Comparison of ENCODE assay signal across 27 mouse cellular contexts in the genomic region with DNA sequence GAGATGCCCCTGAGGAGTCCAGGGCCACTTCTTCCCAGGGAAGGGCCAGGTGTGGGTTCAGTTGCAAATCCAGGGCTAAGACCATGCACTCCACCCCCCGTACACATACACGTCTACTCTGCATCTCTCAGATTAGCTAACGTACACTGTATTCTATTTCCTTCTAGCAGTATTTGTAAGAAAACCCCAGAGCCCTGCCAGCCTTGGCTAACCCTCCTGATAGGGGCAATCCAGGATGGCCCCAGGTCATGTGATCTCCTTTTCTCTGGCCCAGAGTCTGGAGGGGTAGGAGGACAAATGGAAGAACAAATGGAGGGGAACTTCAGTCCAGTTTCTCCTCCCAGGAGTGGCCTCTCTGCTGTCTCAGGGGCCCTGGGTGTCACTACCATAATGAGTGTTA.
DNase-seq lines count a peak whose midpoint lies in the region; ATAC-seq and TF ChIP-seq lines count a peak whose summit lies in the region.
"Had no signal": no experiment of that assay in that cellular context is flagged by ENCODE, and none has a peak within 500 bp of the region (broad histone marks: within the 10 kb centered on the region; RNA-seq: fewer than 3 reads in every experiment).

No protein-coding gene starts in this region.

- no peak for DNase-seq in heart, embryonic 10.5 days (ENCODE audit: low spot score)
- DNase-seq in midbrain, embryonic 10.5 days (ENCODE audit: low spot score): no peak
- no peak for DNase-seq in midbrain, embryonic 11.5 days (ENCODE audit: low spot score, missing footprints)
- DNase-seq in limb, embryonic 10.5 days (ENCODE audit: low spot score): no peak
- no peak for DNase-seq in gastrocnemius, postnatal 36 days
- DNase-seq in urinary bladder, postnatal 4 days (ENCODE audit: low spot score in 2 of 2): no peak
- DNase-seq: adrenal gland, adult 8-10 months; adrenal gland, postnatal 14 days; adrenal gland, postnatal 36 days; cerebellum, adult 11-12 months; cerebellum, adult 2 months; cerebellum, adult 9-10 months; cerebellum, postnatal 10 days; cerebellum, postnatal 25 days had no signal

- H3K4me2 ChIP-seq in heart, embryonic 12.5 days: no peak overlapping the region
- no peak overlapping the region for H3K4me2 ChIP-seq in midbrain, embryonic 11.5 days
- no peak overlapping the region for H3K4me2 ChIP-seq in myocyte (ENCODE audit: low read depth)
- H3K4me2 ChIP-seq: embryonic facial prominence, embryonic 13.5 days; embryonic facial prominence, embryonic 15.5 days; forebrain, embryonic 12.5 days had no signal

- ATAC-seq in heart, embryonic 12.5 days (ENCODE audit: insufficient number of reproducible peaks, low FRiP score): no peak
- ATAC-seq in midbrain, embryonic 11.5 days (ENCODE audit: low FRiP score): no peak
- ATAC-seq: activated CD4-positive, CD25-positive, alpha-beta regulatory T cell, adult 4 months; CD4-positive, CD25-positive, alpha-beta regulatory T cell, adult 4 months; forebrain, embryonic 14.5 days; forebrain, embryonic 16.5 days; Patski had no signal

- H3K79me2 ChIP-seq in myocyte (ENCODE audit: control insufficient read depth, insufficient read depth): no peaks in the 10 kb centered on the region

- no peaks in the 10 kb centered on the region for H3K36me3 ChIP-seq in heart, embryonic 10.5 days
- H3K36me3 ChIP-seq in heart, embryonic 12.5 days: no peaks in the 10 kb centered on the region
- H3K36me3 ChIP-seq in midbrain, embryonic 10.5 days: no peaks in the 10 kb centered on the region
- no peaks in the 10 kb centered on the region for H3K36me3 ChIP-seq in midbrain, embryonic 11.5 days (ENCODE audit: control insufficient read depth, insufficient read depth, low read length)
- no peaks in the 10 kb centered on the region for H3K36me3 ChIP-seq in limb, embryonic 10.5 days
- no peaks in the 10 kb centered on the region for H3K36me3 ChIP-seq in myocyte (ENCODE audit: control insufficient read depth, insufficient read depth)
- H3K36me3 ChIP-seq: embryonic facial prominence, embryonic 13.5 days; embryonic facial prominence, embryonic 15.5 days; forebrain, embryonic 10.5 days; forebrain, embryonic 12.5 days; G1E had no signal

- no peak overlapping the region for H3K9ac ChIP-seq in heart, embryonic 12.5 days
- H3K9ac ChIP-seq in midbrain, embryonic 11.5 days (ENCODE audit: low read length): no peak overlapping the region
- H3K9ac ChIP-seq: embryonic facial prominence, embryonic 13.5 days; embryonic facial prominence, embryonic 15.5 days; forebrain, embryonic 12.5 days had no signal

- H3K27me3 ChIP-seq in heart, embryonic 10.5 days (ENCODE audit: insufficient read depth, poor library complexity, severe bottlenecking): 0 out of 2 replicates have a peak, but pooled peaks cover 5% of the 10 kb centered on the region
- no peaks in the 10 kb centered on the region for H3K27me3 ChIP-seq in heart, embryonic 12.5 days (replicated peaks)
- H3K27me3 ChIP-seq in midbrain, embryonic 10.5 days (ENCODE audit: low read depth, poor library complexity, severe bottlenecking): no peaks in the 10 kb centered on the region
- H3K27me3 ChIP-seq in midbrain, embryonic 11.5 days (ENCODE audit: control insufficient read depth, insufficient read depth, low read length): no peaks in the 10 kb centered on the region
- H3K27me3 ChIP-seq in limb, embryonic 10.5 days (ENCODE audit: low read depth, poor library complexity, severe bottlenecking): no peaks in the 10 kb centered on the region
- no peaks in the 10 kb centered on the region for H3K27me3 ChIP-seq in myocyte (ENCODE audit: control insufficient read depth, insufficient read depth, insufficient read length)
- H3K27me3 ChIP-seq: embryonic facial prominence, embryonic 13.5 days; embryonic facial prominence, embryonic 15.5 days; forebrain, embryonic 12.5 days; Patski had no signal

- no peaks in the 10 kb centered on the region for H3K9me3 ChIP-seq in heart, embryonic 10.5 days
- no peaks in the 10 kb centered on the region for H3K9me3 ChIP-seq in heart, embryonic 12.5 days (replicated peaks)
- H3K9me3 ChIP-seq in midbrain, embryonic 10.5 days (replicated peaks): no peaks in the 10 kb centered on the region
- no peaks in the 10 kb centered on the region for H3K9me3 ChIP-seq in midbrain, embryonic 11.5 days (ENCODE audit: control insufficient read depth, low read length)
- no peaks in the 10 kb centered on the region for H3K9me3 ChIP-seq in limb, embryonic 10.5 days (replicated peaks)
- H3K9me3 ChIP-seq: embryonic facial prominence, embryonic 13.5 days; embryonic facial prominence, embryonic 15.5 days; forebrain, embryonic 10.5 days; forebrain, embryonic 12.5 days; G1E had no signal

- H3ac ChIP-seq in myocyte (ENCODE audit: control insufficient read depth, insufficient read length): no peak overlapping the region

- H3K27ac ChIP-seq in heart, embryonic 10.5 days: 0 out of 2 replicates have a peak overlapping the region, but pooled peaks have one; percentile 2
- no peak overlapping the region for H3K27ac ChIP-seq in heart, embryonic 12.5 days (ENCODE audit: poor library complexity, severe bottlenecking)
- H3K27ac ChIP-seq in midbrain, embryonic 10.5 days (replicated peaks): peak overlapping the region; percentile 4; the same call in 1 of the 2 replicates
- no peak overlapping the region for H3K27ac ChIP-seq in midbrain, embryonic 11.5 days (ENCODE audit: low read depth, low read length)
- H3K27ac ChIP-seq in limb, embryonic 10.5 days: peak overlapping the region; percentile 38; the same call in 1 of the 2 replicates
- H3K27ac ChIP-seq: embryonic facial prominence, embryonic 13.5 days; embryonic facial prominence, embryonic 15.5 days; forebrain, embryonic 12.5 days had no signal

- peaks cover 41% of the 10 kb centered on the region for H3K4me1 ChIP-seq in heart, embryonic 10.5 days
- peaks cover 40% of the 10 kb centered on the region for H3K4me1 ChIP-seq in heart, embryonic 12.5 days (replicated peaks)
- peaks cover 20% of the 10 kb centered on the region for H3K4me1 ChIP-seq in midbrain, embryonic 10.5 days
- H3K4me1 ChIP-seq in midbrain, embryonic 11.5 days (ENCODE audit: control insufficient read depth, insufficient read depth, low read length): no peaks in the 10 kb centered on the region
- H3K4me1 ChIP-seq in limb, embryonic 10.5 days: peaks cover 42% of the 10 kb centered on the region

- 81% methylated on average over 3 of the region's 3 CpGs for WGBS in heart, embryonic 10.5 days
- 84% methylated on average over 3 of the region's 3 CpGs for WGBS in heart, embryonic 12.5 days
- 93% methylated on average over 3 of the region's 3 CpGs for WGBS in midbrain, embryonic 10.5 days
- 92% methylated on average over 3 of the region's 3 CpGs for WGBS in midbrain, embryonic 11.5 days
- 85% methylated on average over 3 of the region's 3 CpGs for WGBS in limb, embryonic 10.5 days

- TF ChIP-seq POLR2A in myocyte (IDR thresholded peaks at IDR 0.05; ENCODE audit: insufficient read length, low read depth): no peak

- H3K4me3 ChIP-seq in heart, embryonic 10.5 days: no peak overlapping the region
- no peak overlapping the region for H3K4me3 ChIP-seq in heart, embryonic 12.5 days
- H3K4me3 ChIP-seq in midbrain, embryonic 10.5 days: no peak overlapping the region
- no peak overlapping the region for H3K4me3 ChIP-seq in midbrain, embryonic 11.5 days (ENCODE audit: low read depth, low read length)
- no peak overlapping the region for H3K4me3 ChIP-seq in limb, embryonic 10.5 days
- H3K4me3 ChIP-seq in myocyte: no peak overlapping the region
- H3K4me3 ChIP-seq: embryonic facial prominence, embryonic 13.5 days; embryonic facial prominence, embryonic 15.5 days; erythroblast, embryonic 14.5 days; forebrain, embryonic 10.5 days; forebrain, embryonic 12.5 days had no signal

- intact Hi-C loops in gastrocnemius, postnatal 36 days (cut with DNase I): no loop called here

TF ChIP-seq in myocyte, 11 proteins besides CTCF, POLR2A, EP300 and RAD21:
- TF ChIP-seq USF1 (IDR thresholded peaks at IDR 0.05; ENCODE audit: low read depth) (peak; percentile 1), MYOG (IDR thresholded peaks at IDR 0.05; ENCODE audit: control insufficient read depth in 1 of 3, insufficient read depth in 1 of 3, insufficient read length in 2 of 3, low read depth in 2 of 3) (no peak), CEBPB (IDR thresholded peaks at IDR 0.05; ENCODE audit: insufficient read depth, poor library complexity, severe bottlenecking) (no peak), TCF12 (IDR thresholded peaks at IDR 0.05; ENCODE audit: insufficient read depth, poor library complexity, severe bottlenecking) (no peak), POLR2AphosphoS2 (IDR thresholded peaks at IDR 0.05; ENCODE audit: insufficient read length, low read depth) (no peak), REST (IDR thresholded peaks at IDR 0.05; ENCODE audit: insufficient read depth, insufficient read length) (no peak)

Comparison
In these comparisons a context has a peak if more than half of its experiments do, and no peak if none do; other contexts are left out.
1. H3K27ac ChIP-seq: peak in heart, embryonic 10.5 days (single experiment), midbrain, embryonic 10.5 days (single experiment) and limb, embryonic 10.5 days (single experiment); none in heart, embryonic 12.5 days (single experiment) and midbrain, embryonic 11.5 days (single experiment).